Mouse (Mus musculus) left cerebral cortex, adult 2 months (tissue): ENCODE results near the gene Txndc15. TPM values are rescaled to one million over a fixed set of nuclear protein-coding genes. Genes with fewer than 3 reads are reported as not detected.
A peak's percentile ranks its signal among the peaks of the same experiment; 100 is the strongest.
"Not testable (repeated sequence)": the region's sequence is repeated elsewhere in the genome, so short reads cannot be mapped to it uniquely, and the experiment has no call there.

Source experiments
- DNase-seq, 2 experiments: peaks; one replicate each; pipeline ENCODE4 v3.0.0; 2021 to 2022; ENCODE audit warnings: low spot score in 2 of 2, mixed read lengths in 1 of 2; ENCODE audit errors: extremely low spot score in 1 of 2
- H3K27ac ChIP-seq: fragments of 200-600 bp; 2 replicates; pipeline ENCODE4 v1.8.1; 2022
- H3K4me3 ChIP-seq: fragments of 200-600 bp; 2 replicates; pipeline ENCODE4 v1.8.1; 2022
- CTCF ChIP-seq: fragments of 200-600 bp; IDR thresholded peaks from 2 replicates; pipeline ENCODE4 v1.8.1; 2022; ENCODE audit warnings: antibody characterized with exemption, mild to moderate bottlenecking, moderate library complexity
- intact Hi-C: fragments of 180-260 bp; cut with DNase I; formaldehyde crosslinking; loops from one replicate; pipeline ENCODE4 v1.15.1; 2025
- long read RNA-seq, 2 experiments: library from polyadenylated mRNA; stranded (forward); transcript quantifications; one replicate each; pipeline ENCODE4 v2.0.0; 2021; ENCODE audit warnings: borderline mapping rate in 2 of 2
- total RNA-seq, 2 experiments: library from RNA; stranded (reverse); gene quantifications; 2 replicates each; pipeline ENCODE4 v1.2.3; 2021

The Txndc15 gene
- total RNA-seq = 10 to 100 TPM; 74.9 to 76.6 TPM
- long read RNA-seq, experiment 1, transcript Txndc15-201 (5 exons, 1,527 nt) = major isoform, 77 of 93 reads
- long read RNA-seq, experiment 1, partial matches to known transcripts = 5 of 93 reads
- long read RNA-seq, experiment 1, other reads (novel, unspliced or antisense) = 11 of 93 reads
- long read RNA-seq, experiment 2, transcript Txndc15-201 (5 exons, 1,527 nt) = major isoform, 54 of 69 reads
- long read RNA-seq, experiment 2, partial matches to known transcripts = 3 of 69 reads
- long read RNA-seq, experiment 2, other reads (novel, unspliced or antisense) = 10 of 69 reads

- intact Hi-C loops = no loop called here
- peak within 1 kb of the TSS; percentile 75 for H3K4me3 ChIP-seq
- DNase-seq = peak; percentile 88 to 92
- TF ChIP-seq CTCF = no peak
- H3K27ac ChIP-seq = peak within 1 kb of the TSS; percentile 97
Observed at GRCm38 (mm10) chr13:55714501-55715166, at the start of gene Txndc15. TSS of gene Txndc15 (plus strand) at chr13:55714650.

DNA sequence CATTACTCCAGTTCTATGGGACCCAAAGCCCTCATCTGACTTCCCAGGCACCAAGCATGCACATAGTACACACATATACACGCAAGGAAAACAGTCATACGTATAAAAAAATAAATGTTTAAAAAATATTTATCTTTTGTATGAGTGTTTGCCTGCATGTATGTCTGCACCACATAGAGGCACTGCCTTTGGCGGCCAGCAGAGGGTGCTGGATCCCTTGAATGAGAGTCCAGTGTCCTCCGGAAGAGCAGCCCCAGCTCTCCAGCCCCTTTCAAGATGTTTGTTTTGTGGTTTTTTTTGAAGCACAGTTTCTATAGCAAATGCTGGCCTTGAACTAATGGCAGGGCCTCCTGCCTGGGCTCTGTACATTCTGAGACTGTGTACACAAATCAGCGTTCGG, 45.9 kb upstream of the Txndc15 start:
- TF ChIP-seq CTCF = peak; percentile 50
- intact Hi-C loops = no loop called here
- DNase-seq = no peak
- Histone ChIP-seq H3K27ac (no peak overlapping the region), H3K4me3 (no peak overlapping the region)

DNA sequence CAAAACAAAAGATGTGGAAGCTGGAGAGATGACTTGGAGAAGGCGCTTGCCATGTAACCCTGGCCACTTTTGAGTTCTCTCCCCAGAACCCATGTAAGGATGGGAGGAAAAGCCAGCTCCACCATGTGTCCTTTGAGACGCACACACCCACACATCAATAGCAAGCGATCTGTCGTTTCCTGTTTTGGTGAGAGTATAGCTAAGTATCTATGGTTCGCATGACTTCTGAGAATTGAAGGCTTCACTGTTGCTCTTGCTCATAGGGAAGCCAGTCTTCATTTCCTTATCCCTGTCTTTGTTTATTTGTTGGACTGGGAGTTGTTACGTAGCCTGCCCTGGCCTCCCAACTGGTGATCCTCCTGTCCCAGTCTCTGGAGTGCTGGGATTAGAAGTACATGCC, 41.7 kb upstream of the Txndc15 start:
- intact Hi-C loops = no loop called here
- DNase-seq = no peak
- Histone ChIP-seq H3K4me3 (no peak overlapping the region), H3K27ac (no peak overlapping the region)
- TF ChIP-seq CTCF = no peak

DNA sequence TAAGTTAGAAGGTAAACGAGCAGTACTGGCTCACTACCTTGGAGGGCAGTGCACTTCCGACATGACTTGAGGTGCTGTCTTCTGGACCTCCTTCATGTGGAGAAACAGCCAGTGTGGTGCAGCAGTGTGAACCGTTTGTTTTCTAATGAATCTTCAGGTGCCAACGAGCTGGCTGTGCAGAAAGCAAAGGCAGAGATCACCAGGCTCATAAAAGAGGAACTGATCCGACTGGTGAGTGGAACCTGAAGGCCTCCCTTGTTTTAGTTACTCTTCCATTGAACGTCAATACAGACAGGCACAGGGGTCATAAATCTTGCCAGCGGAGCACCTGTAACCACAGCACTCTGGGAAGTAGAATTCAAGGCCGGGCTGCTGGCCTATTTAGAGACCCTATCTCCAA, 37.1 kb upstream of the Txndc15 start:
- H3K4me3 ChIP-seq = no peak overlapping the region
- no peak overlapping the region for H3K27ac ChIP-seq
- intact Hi-C loops = no loop called here
- TF ChIP-seq CTCF = no peak
- no peak for DNase-seq

DNA sequence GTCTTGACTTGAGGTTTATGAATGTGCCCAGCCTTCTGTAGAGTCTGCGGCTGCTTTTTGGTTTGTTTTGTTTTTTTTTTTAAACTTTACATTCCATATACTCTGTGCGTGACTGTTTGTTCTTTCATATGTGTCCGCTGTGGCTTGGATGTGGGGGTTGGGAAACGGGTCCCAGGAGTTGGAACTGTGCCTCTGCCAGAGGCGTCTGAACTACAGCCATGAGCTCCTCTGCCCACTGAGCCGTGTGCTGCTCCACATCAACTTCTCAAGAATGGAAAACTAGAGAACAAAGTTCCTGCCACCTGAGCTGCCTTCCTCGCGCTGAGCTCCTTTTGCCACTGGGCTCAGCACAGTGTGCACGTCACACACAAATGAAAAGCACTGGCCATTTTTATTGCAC, 32.2 kb upstream of the Txndc15 start:
- H3K27ac ChIP-seq = no peak overlapping the region
- intact Hi-C loops = no loop called here
- no peak overlapping the region for H3K4me3 ChIP-seq
- TF ChIP-seq CTCF = no peak
- no peak for DNase-seq

DNA sequence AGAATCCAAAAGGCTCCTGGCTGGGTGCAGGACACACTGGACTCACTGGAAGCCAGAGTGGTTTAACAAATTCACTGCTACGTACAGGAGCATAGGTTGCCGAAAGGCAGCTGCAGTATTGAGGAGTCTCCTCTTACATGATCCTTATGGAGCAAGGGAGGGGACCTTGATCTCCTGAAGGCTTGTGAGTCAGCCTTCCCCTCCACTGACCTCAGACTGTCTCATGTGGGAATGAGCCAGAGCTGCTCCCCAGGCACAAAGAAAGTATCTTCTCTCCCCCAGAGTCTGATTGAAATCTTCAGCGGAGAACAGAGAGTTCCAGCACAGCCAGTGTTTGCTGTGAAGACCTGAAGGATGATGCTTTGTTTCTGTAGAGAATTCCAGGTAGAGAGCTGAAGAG, 30.9 kb upstream of the Txndc15 start:
- TF ChIP-seq CTCF = no peak
- no peak for DNase-seq
- H3K27ac ChIP-seq = no peak overlapping the region
- H3K4me3 ChIP-seq = no peak overlapping the region
- intact Hi-C loops = no loop called here

GRCm38 (mm10) chr13:55686107-55686633, 28.3 kb upstream of the Txndc15 start:
- no peak for DNase-seq
- Histone ChIP-seq H3K4me3 (no peak overlapping the region), H3K27ac (no peak overlapping the region)
- intact Hi-C loops = no loop called here
- TF ChIP-seq CTCF = no peak

DNA sequence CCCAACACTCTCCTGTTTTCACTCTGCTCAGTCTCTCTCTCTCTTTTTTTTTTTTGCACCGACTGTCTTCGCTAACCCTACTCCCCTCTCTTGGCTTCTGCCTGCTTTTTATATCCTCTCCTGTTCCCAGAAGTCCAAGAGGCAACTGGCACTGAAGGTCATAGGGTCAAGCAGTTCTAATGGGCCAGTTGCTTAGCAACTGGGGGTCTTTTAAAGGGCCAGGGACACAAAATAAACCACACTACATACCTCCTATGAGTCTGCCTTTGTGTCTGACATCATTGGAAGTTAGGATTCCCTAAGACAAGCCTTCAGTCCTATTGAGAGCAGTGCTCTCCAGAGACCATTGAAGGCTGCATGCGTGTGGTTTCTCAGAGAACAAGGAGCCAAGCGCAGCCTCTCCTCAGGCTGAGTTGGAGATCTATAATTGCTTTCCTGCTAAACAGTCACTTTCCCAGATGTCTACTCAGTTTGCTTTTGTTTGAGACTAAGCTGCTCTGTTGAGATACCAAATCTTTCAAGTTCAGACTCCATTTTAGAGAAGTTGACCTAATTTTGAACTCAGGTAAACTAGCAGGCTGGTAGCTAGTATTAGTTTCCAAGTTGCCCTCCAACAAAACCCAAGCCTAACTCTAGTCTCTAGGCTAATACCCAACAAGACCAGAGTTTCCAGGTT, 26.4 kb upstream of the Txndc15 start:
- no peak overlapping the region for H3K27ac ChIP-seq
- intact Hi-C loops = no loop called here
- no peak for DNase-seq
- no peak for TF ChIP-seq CTCF
- H3K4me3 ChIP-seq = no peak overlapping the region

GRCm38 (mm10) chr13:55692535-55693242, 21.8 kb upstream of the Txndc15 start, which contains the start of gene B230219D22Rik:
TSS of gene B230219D22Rik (plus strand) at chr13:55693124.
- Histone ChIP-seq H3K27ac (peak within 1 kb of the TSS; percentile 96), H3K4me3 (peak within 1 kb of the TSS; percentile 93)
- peak; percentile 88 to 93 for DNase-seq
- TF ChIP-seq CTCF = peak; percentile 20
- intact Hi-C loops = loop anchor here (1.0 kb wide), 1 partner anchor 36 kb away; no protein-coding TSS in a partner anchor

DNA sequence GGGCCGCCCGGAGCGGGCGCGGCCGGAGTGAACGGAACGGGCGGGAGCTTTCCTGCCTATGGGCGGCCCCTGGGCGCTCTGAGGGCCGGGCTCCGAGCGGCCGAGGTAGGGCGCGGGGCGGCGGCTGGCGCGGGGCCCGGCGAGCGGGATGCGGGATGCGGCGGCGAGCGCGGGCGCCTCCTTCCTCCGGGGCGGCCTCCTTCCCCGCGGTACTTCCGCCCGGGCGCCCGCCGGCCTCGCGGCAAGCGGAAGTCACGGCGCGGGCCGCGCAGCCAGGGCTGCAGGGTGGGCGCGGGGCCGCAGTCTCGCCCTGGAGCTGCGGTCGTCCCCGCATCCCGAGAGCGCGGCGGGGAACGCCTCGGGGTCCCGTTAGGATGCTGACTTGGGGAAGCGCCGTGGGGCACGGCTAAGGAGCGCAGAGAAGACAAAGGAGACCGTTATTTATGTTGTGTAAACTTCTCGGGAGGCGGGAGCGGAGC, 21.2 kb upstream of the Txndc15 start:
- H3K27ac ChIP-seq = peak overlapping the region; percentile 96
- DNase-seq = no peak
- H3K4me3 ChIP-seq = peak overlapping the region; percentile 93
- intact Hi-C loops = loop anchor here (1.0 kb wide), 1 partner anchor 35 kb away; no protein-coding TSS in a partner anchor
- no peak for TF ChIP-seq CTCF

- Histone ChIP-seq H3K27ac (peak overlapping the region; percentile 17; the same call in 1 of the 2 replicates), H3K4me3 (peak overlapping the region; percentile 93)
- intact Hi-C loops = no loop called here
- DNase-seq = no peak
- TF ChIP-seq CTCF = no peak
Observed at GRCm38 (mm10) chr13:55694110-55694509, 20.3 kb upstream of the Txndc15 start.

DNA sequence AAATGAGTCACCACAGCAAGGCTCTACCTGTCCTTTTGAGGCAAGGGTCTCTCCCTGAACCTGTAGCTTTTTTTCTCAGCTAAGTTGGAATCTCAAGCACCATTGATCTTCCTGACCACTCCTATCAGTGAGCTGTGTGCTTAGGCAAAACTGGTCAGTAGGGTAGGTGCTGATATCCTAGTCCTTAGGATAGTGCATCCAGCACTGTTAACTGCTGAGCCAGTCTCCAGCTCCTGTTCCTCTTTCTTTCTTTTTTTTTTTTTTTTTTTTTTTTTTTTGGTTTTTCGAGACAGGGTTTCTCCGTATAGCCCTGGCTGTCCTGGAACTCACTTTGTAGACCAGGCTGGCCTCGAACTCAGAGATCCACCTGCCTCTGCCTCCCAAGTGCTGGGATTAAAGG, 18.5 kb upstream of the Txndc15 start:
- H3K4me3 ChIP-seq, intact Hi-C loops, H3K27ac ChIP-seq, DNase-seq: not testable (repeated sequence)
